Mouse (Mus musculus) heart, postnatal 0 days (tissue): Measurements from ENCODE around the gene Hnrnpc. TPM values are rescaled to one million over a fixed set of nuclear protein-coding genes. Genes with fewer than 3 reads are reported as not detected.

Experiments
- ATAC-seq: fragments of 200-750 bp; cut with Nextera tagmentation; 2 replicates; pipeline ENCODE4 v1.8.0; 2017; ENCODE audit warnings: low read depth, moderate number of reproducible peaks, moderate library complexity; ENCODE audit not compliant: insufficient read depth
- DNase-seq: peaks from one replicate; pipeline ENCODE4 v3.0.0-alpha.2; 2016; ENCODE audit warnings: low spot score
- H3K27ac ChIP-seq: fragments of 300-500 bp; sonication (generic); 2 replicates; pipeline ENCODE4 v1.5.1; 2014; ENCODE audit warnings: low read depth, mild to moderate bottlenecking
- H3K27me3 ChIP-seq: fragments of 300-500 bp; sonication (generic); 2 replicates; pipeline ENCODE4 v1.6.1; 2014; ENCODE audit warnings: low read length, mixed read lengths; ENCODE audit not compliant: control insufficient read depth, insufficient read depth
- H3K36me3 ChIP-seq: fragments of 300-500 bp; sonication (generic); replicated peaks from 2 replicates; pipeline ENCODE4 v1.6.1; 2014; ENCODE audit warnings: low read length, mixed read lengths; ENCODE audit not compliant: control insufficient read depth, insufficient read depth
- H3K4me1 ChIP-seq: fragments of 300-500 bp; sonication (generic); 2 replicates; pipeline ENCODE4 v1.6.1; 2014; ENCODE audit warnings: antibody characterized with exemption; ENCODE audit not compliant: control insufficient read depth, insufficient read depth
- H3K4me2 ChIP-seq: fragments of 300-500 bp; sonication (generic); 2 replicates; pipeline ENCODE4 v1.6.1; 2014; ENCODE audit warnings: low read depth, mild to moderate bottlenecking, low read length, moderate library complexity
- H3K4me3 ChIP-seq: fragments of 300-500 bp; sonication (generic); 2 replicates; pipeline ENCODE4 v1.5.1; 2014; ENCODE audit warnings: low read depth, low read length
- H3K9ac ChIP-seq: fragments of 300-500 bp; sonication (generic); replicated peaks from 2 replicates; pipeline ENCODE4 v1.6.1; 2014; ENCODE audit warnings: low read depth, low read length, mixed read lengths
- H3K9me3 ChIP-seq: fragments of 300-500 bp; sonication (generic); replicated peaks from 2 replicates; pipeline ENCODE4 v1.6.1; 2016; ENCODE audit warnings: low read length; ENCODE audit not compliant: control insufficient read depth
- CTCF ChIP-seq: IDR thresholded peaks from 2 replicates; pipeline ENCODE4 v1.5.1; 2016; ENCODE audit warnings: antibody characterized with exemption, control low read depth, low read depth
- EP300 ChIP-seq: IDR thresholded peaks from 2 replicates; pipeline ENCODE4 v1.6.1; 2016; ENCODE audit warnings: antibody characterized with exemption, low read depth
- WGBS: fragments of 180-500 bp; shearing (Covaris S2); extraction: QIAGEN DNeasy Blood & Tissue Kit; methylation state at CpG from one replicate; pipeline ENCODE4 v1.1.7; 2014; 5-methylcytosine and 5-hydroxymethylcytosine counted together
- polyA plus RNA-seq: library from polyadenylated mRNA; unstranded; fragments of >200 nt; fragmentation: Nextera tagmentation; extraction: Ambion mirVana; gene quantifications from 2 replicates; pipeline ENCODE4 v1.2.1, GENCODE M21; 2015
- total RNA-seq: library from RNA; depleted of rRNA; stranded (reverse); fragments of >200 nt; gene quantifications from 2 replicates; pipeline ENCODE4 v1.2.3, GENCODE M21; 2014; ENCODE audit warnings: low replicate concordance; rRNA removed

Hnrnpc gene
- total RNA-seq (42.4 and 101 TPM in 2 replicates), polyA plus RNA-seq (170 and 177 TPM in 2 replicates)

DNA sequence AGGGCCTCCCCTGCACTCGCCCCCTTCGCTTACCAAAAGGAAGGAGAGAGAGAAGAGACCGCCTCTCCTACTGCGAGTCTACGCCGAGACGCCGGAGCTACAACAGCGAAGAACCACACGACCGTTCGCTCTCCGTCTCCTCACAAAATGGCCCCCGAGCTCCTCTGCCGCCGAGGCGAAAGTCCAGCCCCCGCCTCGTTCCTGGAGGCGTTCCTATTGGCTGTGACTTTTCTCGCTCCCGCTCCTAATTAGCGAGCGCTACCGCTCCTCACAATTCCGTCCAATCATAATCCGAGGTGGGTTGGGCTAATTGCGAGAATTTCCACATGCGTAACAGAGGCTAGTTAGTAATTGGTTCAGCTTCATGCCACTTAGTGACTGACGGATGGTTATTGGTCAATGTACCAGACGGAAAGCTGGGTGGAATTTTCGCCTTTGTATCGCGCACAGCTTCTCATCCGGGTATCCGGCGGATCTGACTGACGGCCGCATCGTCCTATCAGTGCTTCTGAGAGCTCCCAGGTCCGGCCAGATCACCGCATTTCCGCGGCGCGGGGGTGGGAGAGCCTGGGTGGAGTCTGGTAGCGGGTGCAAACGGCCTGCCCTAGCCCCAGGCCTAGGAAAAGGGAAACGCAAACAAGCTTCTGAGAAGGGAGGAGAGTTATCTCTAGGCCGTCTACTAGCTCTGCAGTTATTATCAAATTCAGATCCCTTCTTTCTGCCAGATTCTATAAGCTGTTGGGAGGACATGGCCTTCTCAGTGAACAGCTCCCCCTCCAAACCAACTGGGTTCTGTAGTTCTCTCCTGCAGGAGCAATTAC is at the start of gene Hnrnpc:
Hnrnpc (minus strand) TSS at position 173 of the 821 bp plus-strand sequence.
- peak; percentile 100 for DNase-seq
- Histone ChIP-seq H3K4me3 (peak within 1 kb of the TSS; percentile 85), H3K4me1 (peaks cover 21% of the 10 kb centered on the region), H3K36me3 (no peaks in the 10 kb centered on the region; the same call in none of the 2 replicates), H3K4me2 (peak within 1 kb of the TSS; percentile 65), H3K9ac (peak within 1 kb of the TSS; percentile 95), H3K27ac (peak within 1 kb of the TSS; percentile 99), H3K9me3 (no peaks in the 10 kb centered on the region), H3K27me3 (no peaks in the 10 kb centered on the region)
- no peak for TF ChIP-seq CTCF
- TF ChIP-seq EP300: peak; percentile 90; the same call in 1 of the 2 replicates
- peak; percentile 96 for ATAC-seq
- WGBS: 1% methylated on average over 50 of the region's 50 CpGs

DNA sequence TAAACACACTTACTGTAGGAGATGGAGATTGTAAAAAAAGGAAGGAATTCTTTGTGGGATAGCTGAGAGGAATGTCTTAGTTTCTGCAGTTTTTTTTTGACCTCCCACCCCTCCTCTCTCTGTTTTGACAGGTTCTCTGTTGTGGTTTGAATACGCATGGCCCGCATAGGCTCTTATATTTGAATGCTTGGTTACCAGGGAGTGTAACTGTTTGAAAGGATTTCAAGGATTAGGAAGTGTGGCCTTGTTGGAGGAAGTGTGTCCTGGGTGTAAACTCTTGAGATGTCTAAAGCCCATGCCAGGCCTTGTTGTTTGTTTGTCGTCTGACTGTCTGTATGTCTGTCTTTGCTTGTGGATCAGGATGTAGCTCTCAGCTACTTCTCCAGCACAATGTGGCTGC is 48.8 kb upstream of the Hnrnpc start:
- Histone ChIP-seq H3K36me3 (no peaks in the 10 kb centered on the region), H3K4me2 (no peak overlapping the region), H3K4me3 (no peak overlapping the region), H3K27me3 (no peaks in the 10 kb centered on the region), H3K27ac (no peak overlapping the region), H3K9ac (no peak overlapping the region), H3K4me1 (no peaks in the 10 kb centered on the region), H3K9me3 (no peaks in the 10 kb centered on the region)
- DNase-seq (no peak), ATAC-seq (no peak)
- no peak for TF ChIP-seq EP300
- no peak for TF ChIP-seq CTCF
- 69% methylated on average over 3 of the region's 3 CpGs for WGBS

GRCm38 (mm10) chr14:52152179-52152578 is 48.4 kb upstream of the Hnrnpc start:
- no peak overlapping the region for H3K4me2 ChIP-seq
- WGBS: 36% methylated on average over 7 of the region's 7 CpGs
- no peaks in the 10 kb centered on the region for H3K4me1 ChIP-seq
- TF ChIP-seq EP300 (no peak), CTCF (no peak)
- no peak overlapping the region for H3K9ac ChIP-seq
- no peaks in the 10 kb centered on the region for H3K27me3 ChIP-seq
- no peak overlapping the region for H3K4me3 ChIP-seq
- H3K36me3 ChIP-seq: no peaks in the 10 kb centered on the region
- H3K9me3 ChIP-seq: no peaks in the 10 kb centered on the region
- no peak overlapping the region for H3K27ac ChIP-seq
- ATAC-seq (no peak), DNase-seq (no peak)

DNA sequence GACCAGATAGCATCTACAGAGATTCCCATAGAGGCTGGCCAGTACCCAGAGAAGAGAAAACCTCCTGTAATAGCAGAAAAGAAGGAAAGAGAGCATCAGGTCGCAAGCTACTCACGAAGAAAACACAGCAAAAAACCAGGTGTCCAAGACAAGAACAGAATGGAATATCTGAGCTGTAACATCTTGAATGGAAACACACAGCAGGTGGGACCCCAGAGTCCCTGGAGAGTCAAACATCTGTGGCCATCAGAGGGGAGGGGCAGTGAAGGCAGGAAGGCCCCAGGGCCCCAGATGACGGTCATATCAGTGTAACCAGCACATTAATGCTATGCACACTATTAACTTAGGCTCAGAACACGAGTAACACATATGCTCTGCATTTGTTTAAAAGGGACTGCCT is 46.1 kb upstream of the Hnrnpc start:
- Histone ChIP-seq H3K27ac (no peak overlapping the region), H3K4me3 (no peak overlapping the region), H3K36me3 (no peaks in the 10 kb centered on the region), H3K9ac (no peak overlapping the region), H3K4me2 (no peak overlapping the region), H3K27me3 (no peaks in the 10 kb centered on the region), H3K9me3 (no peaks in the 10 kb centered on the region), H3K4me1 (no peaks in the 10 kb centered on the region)
- DNase-seq (no peak), ATAC-seq (no peak)
- WGBS: 60% methylated on average over 4 of the region's 4 CpGs
- TF ChIP-seq CTCF: no peak
- no peak for TF ChIP-seq EP300

DNA sequence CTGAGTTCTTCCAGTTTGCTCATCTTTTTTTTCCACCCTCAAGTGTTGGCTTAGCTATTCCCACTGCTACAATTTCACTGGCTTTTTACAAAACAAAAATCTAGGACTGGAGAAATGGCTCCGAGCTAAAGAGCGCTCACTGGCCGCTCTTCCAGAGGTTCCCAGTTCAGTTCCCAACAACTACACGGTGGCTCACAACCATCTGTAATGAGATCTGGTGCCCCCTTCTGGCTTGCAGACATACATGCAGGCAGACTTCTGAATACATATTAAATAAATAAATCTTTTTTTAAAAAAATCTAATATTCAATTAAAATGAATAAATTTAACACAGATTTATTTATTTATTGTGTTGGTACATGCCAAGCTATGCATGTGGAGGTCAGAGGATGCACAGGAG is 42.7 kb upstream of the Hnrnpc start:
- ATAC-seq (no peak), DNase-seq (no peak)
- Histone ChIP-seq H3K36me3 (no peaks in the 10 kb centered on the region), H3K4me3 (no peak overlapping the region), H3K27ac (no peak overlapping the region), H3K4me1 (no peaks in the 10 kb centered on the region), H3K27me3 (no peaks in the 10 kb centered on the region), H3K9me3 (no peaks in the 10 kb centered on the region), H3K4me2 (no peak overlapping the region), H3K9ac (no peak overlapping the region)
- TF ChIP-seq EP300 (no peak), CTCF (peak; percentile 34)
- WGBS: 54% methylated on average over 4 of the region's 4 CpGs

DNA sequence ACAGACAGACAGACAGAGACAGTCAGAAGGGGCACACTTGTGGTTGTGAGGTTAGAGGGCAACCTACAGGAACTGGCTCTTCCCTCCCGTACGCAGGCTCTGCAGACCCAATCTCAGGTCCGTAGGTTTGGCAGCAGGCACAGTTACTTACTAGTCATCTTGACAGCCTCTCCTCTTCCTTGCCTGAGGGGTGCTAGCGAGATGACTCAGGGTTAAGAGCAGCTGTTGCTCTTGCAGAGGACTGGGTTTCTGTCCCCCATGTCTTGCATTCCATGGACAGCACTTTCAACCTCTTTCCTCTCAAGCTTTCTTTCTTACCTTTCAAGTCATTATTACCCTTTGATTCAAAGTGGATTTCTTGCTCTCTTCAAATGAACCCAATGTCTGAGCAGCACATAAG is 40.3 kb upstream of the Hnrnpc start:
- no peaks in the 10 kb centered on the region for H3K27me3 ChIP-seq
- no peaks in the 10 kb centered on the region for H3K9me3 ChIP-seq
- H3K36me3 ChIP-seq: no peaks in the 10 kb centered on the region
- no peak overlapping the region for H3K4me3 ChIP-seq
- peaks cover 6% of the 10 kb centered on the region; the same call in 1 of the 2 replicates for H3K4me1 ChIP-seq
- no peak overlapping the region for H3K27ac ChIP-seq
- no peak overlapping the region for H3K4me2 ChIP-seq
- TF ChIP-seq EP300: no peak
- no peak for TF ChIP-seq CTCF
- WGBS: 76% methylated on average over 4 of the region's 4 CpGs
- ATAC-seq (no peak), DNase-seq (no peak)
- no peak overlapping the region for H3K9ac ChIP-seq
